In genomic region chr2:174624430-174624829, GRCm38 (mm10) we compare ENCODE assay signal across 1 mouse cellular context.
TF ChIP-seq lines count a peak whose summit lies in the region.

No protein-coding gene starts in this region.

TF ChIP-seq in MEL, 35 proteins besides CTCF, POLR2A, EP300 and RAD21 (continued from another document):
- TF ChIP-seq ETS1 (IDR thresholded peaks at IDR 0.05; ENCODE audit: low read depth, low read length) (peak; percentile 39; the same call in 1 of the 2 replicates), SIN3A (IDR thresholded peaks at IDR 0.05; ENCODE audit: low read length) (peak; percentile 72), MAFK (IDR thresholded peaks at IDR 0.05; ENCODE audit: borderline replicate concordance, low read depth, low read length) (no peak), USF1 (IDR thresholded peaks at IDR 0.05; ENCODE audit: low read depth, low read length) (no peak)
